Mouse (Mus musculus) heart, embryonic 15.5 days (tissue): ENCODE results near the gene Alk. TPM values are rescaled to one million over a fixed set of nuclear protein-coding genes. Genes with fewer than 3 reads are reported as not detected.

Experiments used
- ATAC-seq: fragments of 200-750 bp; cut with Nextera tagmentation; replicated peaks from 2 replicates; pipeline ENCODE4 v1.8.0; 2017; ENCODE audit warnings: low read depth, moderate TSS enrichment; ENCODE audit not compliant: insufficient number of reproducible peaks, insufficient read depth, low FRiP score
- H3K27ac ChIP-seq: fragments of 300-500 bp; sonication (generic); 2 replicates; pipeline ENCODE4 v1.5.1; 2015; ENCODE audit warnings: mild to moderate bottlenecking, inconsistent platforms
- H3K27me3 ChIP-seq: fragments of 300-500 bp; sonication (generic); 2 replicates; pipeline ENCODE4 v1.6.1; 2015; ENCODE audit warnings: inconsistent platforms
- H3K36me3 ChIP-seq: fragments of 300-500 bp; sonication (generic); 2 replicates; pipeline ENCODE4 v1.6.1; 2015; ENCODE audit warnings: mild to moderate bottlenecking, inconsistent platforms
- H3K4me1 ChIP-seq: fragments of 300-500 bp; sonication (generic); replicated peaks from 2 replicates; pipeline ENCODE4 v1.6.1; 2015; ENCODE audit warnings: inconsistent platforms
- H3K4me2 ChIP-seq: fragments of 300-500 bp; sonication (generic); 2 replicates; pipeline ENCODE4 v1.6.1; 2015; ENCODE audit warnings: inconsistent platforms, mild to moderate bottlenecking, moderate library complexity
- H3K4me3 ChIP-seq: fragments of 300-500 bp; sonication (generic); 2 replicates; pipeline ENCODE4 v1.5.1; 2015; ENCODE audit warnings: mild to moderate bottlenecking, inconsistent platforms
- H3K9ac ChIP-seq: fragments of 300-500 bp; sonication (generic); 2 replicates; pipeline ENCODE4 v1.6.1; 2015; ENCODE audit warnings: mild to moderate bottlenecking, inconsistent platforms
- H3K9me3 ChIP-seq: fragments of 300-500 bp; sonication (generic); replicated peaks from 2 replicates; pipeline ENCODE4 v1.6.1; 2016; ENCODE audit warnings: inconsistent platforms
- WGBS: fragments of 180-500 bp; shearing (Covaris S2); methylation state at CpG from one replicate; pipeline ENCODE4 v1.1.7; 2015; ENCODE audit warnings: mixed read lengths; 5-methylcytosine and 5-hydroxymethylcytosine counted together
- polyA plus RNA-seq: library from polyadenylated mRNA; unstranded; fragments of >200 nt; fragmentation: Nextera tagmentation; extraction: Ambion mirVana; gene quantifications from 2 replicates; pipeline ENCODE4 v1.2.1, GENCODE M21; 2015

Alk gene
- polyA plus RNA-seq, 1 experiment from 2014 or later, result 0.21 TPM

DNA sequence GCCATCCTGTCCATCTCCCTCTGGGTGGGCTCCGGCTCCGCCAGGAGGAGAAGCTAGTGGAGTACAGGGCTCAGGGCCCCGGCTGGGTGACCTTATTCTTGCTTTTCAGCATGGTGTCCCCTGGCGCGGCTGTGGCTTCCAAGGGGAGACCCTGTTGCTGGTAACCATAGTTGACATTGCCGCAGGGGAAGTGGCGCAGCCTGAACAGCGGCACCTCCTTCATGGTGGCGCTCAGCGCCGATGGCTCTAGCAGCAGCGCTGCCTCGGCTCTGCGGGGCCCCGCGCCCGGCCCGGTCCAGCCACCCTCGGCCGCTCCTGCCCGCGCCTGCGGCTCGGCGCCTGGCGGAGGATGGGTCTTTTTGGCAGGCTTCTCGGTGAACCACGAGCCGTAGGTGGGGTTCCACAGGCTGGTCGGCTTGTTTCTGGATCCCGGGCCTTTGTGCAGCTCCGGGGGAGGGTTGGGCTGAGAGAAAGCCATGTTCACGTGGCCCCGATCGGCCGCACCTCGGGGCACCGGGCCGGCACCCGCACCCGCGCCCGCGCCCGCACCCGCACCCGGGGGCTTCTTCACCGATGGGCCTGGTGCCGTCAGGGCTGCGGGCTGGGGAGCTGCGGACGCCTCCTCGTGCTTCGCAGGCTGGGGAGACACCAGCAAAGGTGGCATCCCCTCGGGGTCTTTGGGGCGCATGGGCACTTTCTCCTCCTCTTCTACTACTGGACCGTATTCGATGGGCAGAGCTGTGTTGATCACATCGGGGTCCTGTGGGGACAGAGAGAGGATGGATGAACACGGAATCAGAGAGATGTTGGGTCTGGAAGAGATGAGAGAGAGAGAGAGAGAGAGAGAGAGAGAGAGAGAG is 734.8 kb downstream of the Alk start:
- no peaks in the 10 kb centered on the region for H3K36me3 ChIP-seq
- 6% methylated on average over 60 of the region's 60 CpGs for WGBS
- peak overlapping the region; percentile 92 for H3K4me2 ChIP-seq
- peak overlapping the region; percentile 60 for H3K4me3 ChIP-seq
- no peaks in the 10 kb centered on the region; the same call in 1 of the 2 replicates for H3K27me3 ChIP-seq
- H3K27ac ChIP-seq, result no peak overlapping the region
- H3K9ac ChIP-seq, result peak overlapping the region; percentile 68
- ATAC-seq, result peak; percentile 78
- no peaks in the 10 kb centered on the region for H3K9me3 ChIP-seq
- peaks cover 8% of the 10 kb centered on the region for H3K4me1 ChIP-seq

DNA sequence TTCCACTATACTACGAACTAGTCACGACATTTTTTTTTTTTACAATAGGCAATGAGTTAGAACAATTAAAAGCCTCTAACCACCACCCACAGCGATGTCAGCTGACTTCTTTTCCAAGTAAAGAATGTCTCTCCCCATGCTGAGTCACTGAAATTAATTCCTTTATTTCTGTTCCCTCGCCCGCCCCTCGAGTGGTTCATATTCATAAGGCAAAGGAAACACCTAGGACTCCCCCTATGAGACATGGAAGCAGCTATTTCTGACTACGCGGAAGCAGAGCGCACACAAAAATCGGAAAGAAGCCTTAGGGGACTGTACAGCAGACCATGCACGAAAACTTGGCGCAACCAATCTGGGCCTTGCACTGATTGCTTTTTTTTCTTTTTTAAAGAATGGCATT is 735.6 kb downstream of the Alk start:
- peaks cover 11% of the 10 kb centered on the region for H3K4me1 ChIP-seq
- no peaks in the 10 kb centered on the region; the same call in 1 of the 2 replicates for H3K27me3 ChIP-seq
- no peaks in the 10 kb centered on the region for H3K36me3 ChIP-seq
- no peak overlapping the region for H3K27ac ChIP-seq
- 86% methylated on average over 12 of the region's 12 CpGs for WGBS
- ATAC-seq, result no peak
- peak overlapping the region; percentile 92 for H3K4me2 ChIP-seq
- no peak overlapping the region; the same call in 1 of the 2 replicates for H3K4me3 ChIP-seq
- no peak overlapping the region for H3K9ac ChIP-seq
- no peaks in the 10 kb centered on the region for H3K9me3 ChIP-seq

DNA sequence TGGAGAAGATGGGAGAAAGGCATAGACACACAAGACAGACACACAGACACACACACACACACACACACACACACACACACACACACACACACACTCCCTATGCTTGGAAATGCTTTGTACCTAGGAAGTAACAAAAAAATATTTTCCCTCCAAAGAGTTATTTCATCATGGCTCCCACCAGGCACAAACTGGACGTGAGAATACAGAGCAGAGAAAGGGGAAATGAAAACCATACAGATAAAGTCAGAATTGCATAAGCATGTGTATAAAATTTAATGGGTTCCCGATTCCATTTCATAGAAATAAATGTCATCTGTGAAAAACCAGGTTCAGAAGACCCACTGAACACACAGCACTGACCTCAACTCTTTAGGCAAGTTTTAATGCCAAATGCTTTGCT is 736.5 kb downstream of the Alk start:
- H3K9me3 ChIP-seq, result no peaks in the 10 kb centered on the region
- H3K27me3 ChIP-seq, result no peaks in the 10 kb centered on the region; the same call in 1 of the 2 replicates
- peaks cover 14% of the 10 kb centered on the region for H3K4me1 ChIP-seq
- H3K9ac ChIP-seq, result no peak overlapping the region
- ATAC-seq, result no peak
- 88% methylated on average over 2 of the region's 2 CpGs for WGBS
- no peak overlapping the region for H3K4me3 ChIP-seq
- H3K36me3 ChIP-seq, result no peaks in the 10 kb centered on the region
- no peak overlapping the region for H3K27ac ChIP-seq
- no peak overlapping the region for H3K4me2 ChIP-seq

DNA sequence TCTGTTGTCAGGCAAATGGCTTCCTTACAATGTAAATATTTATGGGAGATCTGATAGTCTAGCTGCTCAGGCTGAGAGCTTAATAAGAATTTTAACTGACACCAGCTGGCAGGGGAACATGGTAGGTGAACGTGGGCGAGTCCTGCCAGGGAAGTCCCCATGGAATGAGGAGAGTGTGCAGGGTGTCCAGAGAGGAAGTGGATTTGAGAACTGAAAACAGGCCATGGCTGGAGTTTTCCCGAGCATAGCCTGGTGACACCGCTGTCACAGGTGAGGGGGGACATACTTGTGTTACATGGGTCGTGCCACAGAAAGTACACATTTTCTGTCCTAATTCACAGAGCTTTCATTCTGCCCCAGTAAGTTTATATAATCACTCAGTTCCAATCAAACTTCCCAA is 739.0 kb downstream of the Alk start:
- 76% methylated on average over 5 of the region's 5 CpGs for WGBS
- Histone ChIP-seq H3K4me3 (no peak overlapping the region), H3K9ac (no peak overlapping the region), H3K9me3 (no peaks in the 10 kb centered on the region), H3K4me2 (no peak overlapping the region), H3K27me3 (no peaks in the 10 kb centered on the region; the same call in 1 of the 2 replicates), H3K36me3 (no peaks in the 10 kb centered on the region), H3K4me1 (peaks cover 14% of the 10 kb centered on the region), H3K27ac (no peak overlapping the region)
- no peak for ATAC-seq

DNA sequence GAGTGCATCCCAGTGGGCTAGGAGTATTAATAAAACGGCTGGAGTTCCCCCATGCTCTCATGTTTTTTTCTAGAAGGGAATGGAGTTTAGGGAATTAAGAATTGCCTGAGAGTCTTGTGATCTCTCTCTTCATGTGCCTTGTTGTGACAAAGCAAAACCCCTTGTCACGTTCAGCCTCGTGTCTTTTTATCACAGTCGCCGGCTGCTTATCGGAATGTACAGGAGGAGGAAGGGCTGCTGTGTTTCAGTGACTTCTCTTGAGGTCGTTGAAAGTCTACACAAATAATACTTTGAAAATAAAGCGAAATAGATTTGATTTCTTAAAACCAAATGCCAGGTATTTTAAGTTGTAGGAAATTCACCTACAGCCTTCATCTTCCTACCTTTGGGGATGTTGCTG is 740.4 kb downstream of the Alk start:
- H3K27me3 ChIP-seq, result no peaks in the 10 kb centered on the region; the same call in 1 of the 2 replicates
- peaks cover 7% of the 10 kb centered on the region for H3K36me3 ChIP-seq
- WGBS, result 38% methylated on average over 8 of the region's 8 CpGs
- peaks cover 6% of the 10 kb centered on the region for H3K4me1 ChIP-seq
- H3K27ac ChIP-seq, result no peak overlapping the region
- H3K4me3 ChIP-seq, result no peak overlapping the region
- ATAC-seq, result no peak
- no peak overlapping the region for H3K4me2 ChIP-seq
- H3K9ac ChIP-seq, result no peak overlapping the region
- H3K9me3 ChIP-seq, result no peaks in the 10 kb centered on the region

DNA sequence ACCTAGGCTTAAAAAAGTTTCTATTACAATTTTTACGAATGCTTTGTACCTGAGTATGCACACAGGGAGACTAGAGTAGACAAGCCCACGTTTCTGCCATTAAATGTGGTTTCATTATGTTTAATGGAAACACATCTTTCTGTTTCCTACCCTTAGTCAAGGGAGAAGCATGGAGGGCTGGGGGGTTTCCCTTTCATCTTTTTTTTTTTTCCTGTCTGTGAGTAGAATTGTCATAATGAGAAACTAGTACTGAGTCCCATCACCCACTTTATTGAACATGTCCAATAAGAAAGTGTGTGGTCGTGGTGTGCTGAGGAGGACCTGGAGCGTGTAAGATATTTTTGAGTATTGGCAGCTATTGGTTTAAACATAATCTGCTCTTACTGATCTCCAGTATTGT is 741.5 kb downstream of the Alk start:
- WGBS, result 87% methylated on average over 4 of the region's 4 CpGs
- ATAC-seq, result no peak
- no peaks in the 10 kb centered on the region for H3K9me3 ChIP-seq
- H3K9ac ChIP-seq, result no peak overlapping the region
- no peak overlapping the region for H3K4me2 ChIP-seq
- no peaks in the 10 kb centered on the region for H3K27me3 ChIP-seq
- peaks cover 12% of the 10 kb centered on the region for H3K36me3 ChIP-seq
- H3K4me1 ChIP-seq, result peaks cover 6% of the 10 kb centered on the region; the same call in 1 of the 2 replicates
- no peak overlapping the region for H3K27ac ChIP-seq
- no peak overlapping the region for H3K4me3 ChIP-seq

DNA sequence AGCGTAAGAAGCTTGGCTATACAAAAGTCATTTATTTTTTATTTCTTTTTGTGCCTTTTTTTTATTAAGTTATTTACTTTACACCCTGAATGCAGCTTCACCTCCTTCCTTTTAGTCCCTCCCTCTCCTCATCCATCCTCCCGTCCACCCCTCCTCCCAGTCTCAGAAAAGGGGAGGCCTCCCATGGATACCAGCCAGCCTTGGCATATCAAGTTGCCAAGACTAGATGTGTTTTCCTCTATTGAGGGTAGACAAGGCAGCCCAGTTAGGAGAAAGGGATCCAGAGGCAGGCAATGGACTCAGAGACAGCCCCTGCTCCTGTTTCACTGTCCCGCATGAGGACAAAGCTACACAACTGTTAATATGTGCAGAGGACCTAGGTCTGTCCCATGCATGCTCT is 742.2 kb downstream of the Alk start:
- H3K9me3 ChIP-seq, result no peaks in the 10 kb centered on the region
- H3K4me2 ChIP-seq, result no peak overlapping the region
- H3K4me3 ChIP-seq, result no peak overlapping the region
- ATAC-seq, result no peak
- no peak overlapping the region for H3K9ac ChIP-seq
- no peaks in the 10 kb centered on the region for H3K27me3 ChIP-seq
- peaks cover 6% of the 10 kb centered on the region; the same call in 1 of the 2 replicates for H3K4me1 ChIP-seq
- no peak overlapping the region for H3K27ac ChIP-seq
- 82% methylated on average over 3 of the region's 3 CpGs for WGBS
- peaks cover 12% of the 10 kb centered on the region for H3K36me3 ChIP-seq

DNA sequence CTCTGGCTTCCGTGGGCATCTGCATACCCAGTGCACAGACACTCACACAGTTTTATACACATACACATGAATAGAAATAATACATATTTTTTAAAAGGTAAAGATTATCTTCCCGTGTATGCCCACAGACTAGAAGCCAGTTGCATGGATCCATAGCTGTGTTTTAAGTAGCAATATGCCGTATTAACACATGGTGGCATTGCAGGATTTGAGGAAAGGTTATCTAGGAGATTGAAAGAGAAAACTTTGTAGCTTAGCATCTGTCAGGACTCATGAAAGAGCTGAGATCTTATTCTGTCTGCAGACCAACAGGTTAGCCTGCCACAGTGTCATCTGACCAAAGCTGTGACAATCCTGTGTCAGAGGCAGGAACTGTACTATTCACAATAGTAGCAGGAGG is 772.5 kb downstream of the Alk start:
- no peak for ATAC-seq
- Histone ChIP-seq H3K4me1 (peaks cover 4% of the 10 kb centered on the region; the same call in 1 of the 2 replicates), H3K9ac (no peak overlapping the region), H3K27me3 (no peaks in the 10 kb centered on the region), H3K9me3 (no peaks in the 10 kb centered on the region), H3K4me2 (no peak overlapping the region), H3K27ac (no peak overlapping the region), H3K4me3 (no peak overlapping the region), H3K36me3 (peaks cover 24% of the 10 kb centered on the region; the same call in 1 of the 2 replicates)
- 82% methylated on average over 3 of the region's 3 CpGs for WGBS

DNA sequence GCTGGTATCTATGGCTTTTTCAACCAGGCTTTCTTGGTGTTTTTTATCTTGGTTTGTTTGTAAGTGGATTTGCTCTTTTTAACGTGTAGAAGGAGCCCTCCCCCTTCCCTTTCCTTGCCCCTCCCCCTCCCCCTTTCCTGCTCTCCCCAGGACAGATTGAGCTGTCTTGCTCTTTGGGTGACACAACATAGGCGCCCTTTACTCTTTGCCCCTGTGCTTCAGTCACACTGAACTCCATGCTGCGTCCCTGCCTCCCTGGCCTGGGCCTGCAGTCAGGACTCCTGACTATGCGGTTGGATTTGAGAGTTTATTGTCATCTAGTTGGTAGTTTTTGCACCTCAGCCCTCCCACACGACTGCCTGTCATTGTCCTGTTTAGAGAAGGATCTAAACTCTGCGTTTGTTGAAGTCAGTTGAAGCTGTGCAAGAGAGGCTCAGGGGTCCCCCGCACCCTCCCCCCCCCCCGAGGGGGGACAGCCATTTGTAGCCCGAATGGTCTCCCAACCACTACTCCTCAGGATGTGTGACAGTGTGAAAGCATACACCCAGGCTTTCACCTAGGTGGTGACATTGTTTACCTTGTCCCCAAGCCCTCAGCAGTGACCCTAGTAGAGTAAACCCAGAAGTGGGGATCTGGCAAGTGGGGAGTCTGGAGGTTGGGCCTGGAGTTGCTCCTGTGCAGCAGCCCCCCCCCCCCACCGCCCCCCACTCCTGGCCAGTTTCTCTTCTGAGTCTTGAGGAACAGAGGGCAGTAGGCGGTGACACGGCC is 775.6 kb downstream of the Alk start:
- H3K36me3 ChIP-seq, result peaks cover 20% of the 10 kb centered on the region
- no peak overlapping the region for H3K4me2 ChIP-seq
- H3K27me3 ChIP-seq, result no peaks in the 10 kb centered on the region
- no peak for ATAC-seq
- H3K9ac ChIP-seq, result no peak overlapping the region
- 58% methylated on average over 12 of the region's 12 CpGs for WGBS
- no peaks in the 10 kb centered on the region for H3K9me3 ChIP-seq
- no peak overlapping the region for H3K4me3 ChIP-seq
- H3K4me1 ChIP-seq, result peaks cover 12% of the 10 kb centered on the region
- H3K27ac ChIP-seq, result no peak overlapping the region

DNA sequence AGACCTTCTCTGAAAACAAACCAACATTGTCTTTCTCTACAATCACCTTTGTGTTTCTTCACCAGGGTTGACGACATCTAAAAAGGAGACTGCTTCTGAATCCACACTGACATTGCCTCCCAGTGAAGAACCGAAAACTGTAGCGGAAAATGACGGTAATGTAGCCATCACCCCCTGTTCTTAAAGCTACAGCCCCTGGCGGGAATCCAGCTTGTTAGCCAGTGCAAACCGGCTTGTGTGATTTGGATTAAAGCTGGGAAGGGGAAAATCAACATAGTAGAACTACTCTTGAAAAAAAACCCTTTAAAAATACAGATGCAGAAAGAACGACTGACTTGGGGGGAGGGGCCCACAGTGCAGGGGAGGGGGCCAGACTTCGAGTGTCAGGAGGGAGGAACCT is 776.8 kb downstream of the Alk start:
- ATAC-seq, result no peak
- Histone ChIP-seq H3K27ac (no peak overlapping the region), H3K27me3 (no peaks in the 10 kb centered on the region), H3K4me2 (no peak overlapping the region), H3K9me3 (no peaks in the 10 kb centered on the region), H3K4me3 (no peak overlapping the region), H3K36me3 (peaks cover 20% of the 10 kb centered on the region), H3K9ac (no peak overlapping the region), H3K4me1 (peaks cover 12% of the 10 kb centered on the region)
- 58% methylated on average over 8 of the region's 8 CpGs for WGBS

DNA sequence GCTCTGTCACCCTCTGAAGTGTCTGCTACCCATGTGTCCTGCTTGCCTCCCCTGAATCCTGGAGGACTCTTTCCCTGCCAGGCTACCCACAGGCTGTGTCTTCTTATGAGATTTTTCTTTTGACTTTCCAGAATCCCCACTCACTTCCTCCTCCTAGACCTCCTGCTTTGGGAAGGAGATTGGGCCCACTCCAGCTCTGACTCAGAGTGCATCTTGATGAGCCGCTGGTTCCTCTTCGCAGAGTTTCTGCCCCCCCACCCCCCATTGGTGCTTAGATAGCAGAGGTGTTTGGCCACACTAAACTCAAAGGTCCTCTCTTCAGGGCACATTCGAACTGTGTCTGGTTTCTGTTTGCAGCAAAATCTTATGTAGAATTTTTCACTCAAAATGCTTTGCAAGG is 777.8 kb downstream of the Alk start:
- peaks cover 20% of the 10 kb centered on the region for H3K36me3 ChIP-seq
- H3K4me2 ChIP-seq, result no peak overlapping the region
- ATAC-seq, result no peak
- H3K9me3 ChIP-seq, result no peaks in the 10 kb centered on the region
- H3K27ac ChIP-seq, result peak overlapping the region; percentile 39
- H3K9ac ChIP-seq, result no peak overlapping the region
- no peaks in the 10 kb centered on the region for H3K27me3 ChIP-seq
- 31% methylated on average over 3 of the region's 3 CpGs for WGBS
- H3K4me1 ChIP-seq, result peaks cover 12% of the 10 kb centered on the region
- no peak overlapping the region for H3K4me3 ChIP-seq
